Mouse (Mus musculus): ENCODE data around the gene Heatr5b.

The Heatr5b gene

GRCm38 (mm10) chr17:78768937-78769336 lies 66.2 kb downstream of the Heatr5b start:
- no peak for DNase-seq (ENCODE audit: low read depth, low spot score)

GRCm38 (mm10) chr17:78767546-78767945 lies 67.6 kb downstream of the Heatr5b start:
- DNase-seq (ENCODE audit: low read depth, low spot score), result no peak

GRCm38 (mm10) chr17:78766084-78766483 lies 69.1 kb downstream of the Heatr5b start:
- no peak for DNase-seq (ENCODE audit: low read depth, low spot score)

- no peak for DNase-seq (ENCODE audit: low read depth, low spot score)
These were observed 71.9 kb downstream of the Heatr5b start for GRCm38 (mm10) chr17:78763272-78763671.

- DNase-seq (ENCODE audit: low read depth, low spot score), result no peak
These were observed 82.1 kb downstream of the Heatr5b start for GRCm38 (mm10) chr17:78752938-78753655.

- peak; percentile 38 for DNase-seq (ENCODE audit: low read depth, low spot score)
These were observed 83.1 kb downstream of the Heatr5b start for GRCm38 (mm10) chr17:78752064-78752463.

GRCm38 (mm10) chr17:78748440-78748839 lies 86.7 kb downstream of the Heatr5b start:
- DNase-seq (ENCODE audit: low read depth, low spot score), result no peak

GRCm38 (mm10) chr17:78738416-78738815 lies 96.7 kb downstream of the Heatr5b start:
- DNase-seq (ENCODE audit: low read depth, low spot score), result no peak

- no peak for DNase-seq (ENCODE audit: low read depth, low spot score)
These were observed 97.4 kb downstream of the Heatr5b start for GRCm38 (mm10) chr17:78737771-78738170.

GRCm38 (mm10) chr17:78737096-78737495 lies 98.1 kb downstream of the Heatr5b start, which contains the start of gene Strn:
Strn (minus strand) TSS chr17:78737196.
- DNase-seq (ENCODE audit: low read depth, low spot score), result no peak

GRCm38 (mm10) chr17:78736473-78736988 lies 98.6 kb downstream of the Heatr5b start:
- DNase-seq (ENCODE audit: low read depth, low spot score), result peak; percentile 96

GRCm38 (mm10) chr17:78735731-78736472 lies 99.3 kb downstream of the Heatr5b start:
- peak; percentile 67 for DNase-seq (ENCODE audit: low read depth, low spot score)

- DNase-seq (ENCODE audit: low read depth, low spot score), result no peak
These were observed 100.4 kb downstream of the Heatr5b start for GRCm38 (mm10) chr17:78734806-78735205.

- DNase-seq (ENCODE audit: low read depth, low spot score), result no peak
These were observed 103.1 kb downstream of the Heatr5b start for GRCm38 (mm10) chr17:78732056-78732455.

GRCm38 (mm10) chr17:78726746-78727449 lies 108.3 kb downstream of the Heatr5b start:
- DNase-seq (ENCODE audit: low read depth, low spot score), result peak; percentile 21

GRCm38 (mm10) chr17:78724461-78725055 lies 110.6 kb downstream of the Heatr5b start:
- peak; percentile 10 for DNase-seq (ENCODE audit: low read depth, low spot score)

- no peak for DNase-seq (ENCODE audit: low read depth, low spot score)
These were observed 113.5 kb downstream of the Heatr5b start for GRCm38 (mm10) chr17:78721690-78722089.

- DNase-seq (ENCODE audit: low read depth, low spot score), result no peak
These were observed 116.1 kb downstream of the Heatr5b start for GRCm38 (mm10) chr17:78719086-78719485.

GRCm38 (mm10) chr17:78710258-78710657 lies 124.9 kb downstream of the Heatr5b start:
- no peak for DNase-seq (ENCODE audit: low read depth, low spot score)

- DNase-seq (ENCODE audit: low read depth, low spot score), result no peak
These were observed 126.7 kb downstream of the Heatr5b start for GRCm38 (mm10) chr17:78708422-78708821.

GRCm38 (mm10) chr17:78702988-78703387 lies 132.2 kb downstream of the Heatr5b start:
- DNase-seq (ENCODE audit: low read depth, low spot score), result no peak
